Mouse (Mus musculus): ENCODE data around the gene Acpp. TPM values are rescaled to one million over a fixed set of nuclear protein-coding genes. Genes with fewer than 3 reads are reported as not detected.

Gene Acpp
- polyA plus RNA-seq, 1 experiment from 2014 or later, result 0.84 TPM

DNA sequence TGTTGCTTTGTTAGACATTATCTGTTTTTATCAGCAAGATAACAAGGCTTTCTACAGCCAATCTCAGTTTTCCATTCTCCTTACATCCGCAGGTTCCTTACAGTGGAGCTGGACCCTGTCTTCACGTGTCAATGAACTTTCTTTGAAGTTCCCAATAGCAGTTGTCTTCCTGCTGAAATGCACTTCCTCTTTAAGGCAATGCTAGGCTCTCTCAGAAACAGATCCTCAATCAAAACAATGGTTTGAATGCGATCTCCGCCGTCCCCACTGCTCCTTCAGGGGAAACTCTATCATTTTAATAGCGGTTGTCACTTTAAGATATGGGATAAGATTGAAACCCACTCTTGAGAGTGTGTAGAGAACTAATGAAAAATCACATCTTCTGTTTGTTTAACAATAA is 52.6 kb downstream of the Acpp start:
- Histone ChIP-seq H3K27ac (ENCODE audit: low read length) (no peak overlapping the region), H3K27me3 (replicated peaks; ENCODE audit: insufficient read depth, low read length) (no peaks in the 10 kb centered on the region), H3K9me3 (ENCODE audit: low read length) (no peaks in the 10 kb centered on the region), H3K9ac (replicated peaks; ENCODE audit: low read depth) (no peak overlapping the region), H3K4me1 (ENCODE audit: insufficient read depth, low read depth, low read length) (no peaks in the 10 kb centered on the region), H3K4me3 (ENCODE audit: low read depth, low read length) (no peak overlapping the region), H3K4me2 (replicated peaks; ENCODE audit: low read depth, low read length) (no peak overlapping the region), H3K36me3 (ENCODE audit: insufficient read depth, low read length) (no peaks in the 10 kb centered on the region)
- no peak for ATAC-seq
- WGBS, result 35% methylated on average over 6 of the region's 6 CpGs
- TF ChIP-seq EP300 (IDR thresholded peaks at IDR 0.05) (no peak), CTCF (IDR thresholded peaks at IDR 0.05) (no peak)
- DNase-seq (ENCODE audit: low spot score), result no peak

DNA sequence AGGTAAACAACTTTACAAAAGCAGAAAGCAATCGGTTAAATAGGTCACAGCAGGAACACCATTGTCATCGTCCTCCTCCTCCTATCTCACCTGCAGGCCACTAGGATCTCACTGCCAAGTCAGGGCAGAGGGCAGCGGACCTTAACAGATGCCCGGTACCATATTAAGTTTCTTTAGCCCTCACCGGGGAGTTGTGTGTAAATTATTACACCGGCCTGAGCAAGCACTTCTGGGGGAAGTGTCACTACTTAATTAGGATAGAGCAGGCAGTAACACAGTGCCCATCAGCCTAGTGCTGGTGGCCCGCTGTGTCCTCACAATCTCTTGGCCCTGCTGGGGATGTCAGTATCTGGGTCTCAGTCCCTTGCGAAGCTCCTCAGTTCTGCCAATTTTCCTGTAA is 55.0 kb downstream of the Acpp start:
- Histone ChIP-seq H3K4me3 (ENCODE audit: low read depth, low read length) (no peak overlapping the region), H3K9ac (replicated peaks; ENCODE audit: low read depth) (no peak overlapping the region), H3K36me3 (ENCODE audit: insufficient read depth, low read length) (no peaks in the 10 kb centered on the region), H3K27me3 (replicated peaks; ENCODE audit: insufficient read depth, low read length) (no peaks in the 10 kb centered on the region), H3K4me1 (ENCODE audit: insufficient read depth, low read depth, low read length) (no peaks in the 10 kb centered on the region), H3K27ac (ENCODE audit: low read length) (no peak overlapping the region), H3K4me2 (replicated peaks; ENCODE audit: low read depth, low read length) (no peak overlapping the region), H3K9me3 (ENCODE audit: low read length) (no peaks in the 10 kb centered on the region)
- TF ChIP-seq EP300 (IDR thresholded peaks at IDR 0.05), result no peak
- TF ChIP-seq CTCF (IDR thresholded peaks at IDR 0.05), result no peak
- DNase-seq (ENCODE audit: low spot score), result no peak
- ATAC-seq, result no peak
- WGBS, result 41% methylated on average over 8 of the region's 8 CpGs

DNA sequence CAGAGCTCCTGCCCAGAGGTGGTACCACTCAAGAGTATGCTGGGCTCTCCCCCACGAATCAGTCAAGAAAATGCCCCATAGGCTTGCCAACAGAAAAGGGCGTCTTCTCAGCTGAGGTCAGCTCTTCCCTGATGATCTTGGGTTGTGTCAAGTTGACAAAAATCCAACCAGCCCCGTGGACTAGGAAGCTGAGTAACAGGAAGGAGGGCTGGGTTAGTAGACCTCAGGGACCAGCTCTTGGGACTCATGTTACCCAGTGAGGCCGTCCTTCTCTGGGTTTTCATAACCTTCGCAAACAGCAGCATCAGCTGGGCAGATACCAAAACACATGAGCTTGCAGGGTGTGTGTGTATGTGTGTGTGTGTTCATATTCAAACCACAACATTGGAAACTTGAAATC is 55.8 kb downstream of the Acpp start:
- no peak overlapping the region for H3K27ac ChIP-seq (ENCODE audit: low read length)
- no peaks in the 10 kb centered on the region for H3K27me3 ChIP-seq (replicated peaks; ENCODE audit: insufficient read depth, low read length)
- TF ChIP-seq EP300 (IDR thresholded peaks at IDR 0.05), result no peak
- no peaks in the 10 kb centered on the region for H3K4me1 ChIP-seq (ENCODE audit: insufficient read depth, low read depth, low read length)
- no peak overlapping the region for H3K4me3 ChIP-seq (ENCODE audit: low read depth, low read length)
- WGBS, result 65% methylated on average over 5 of the region's 5 CpGs
- ATAC-seq (no peak), DNase-seq (ENCODE audit: low spot score) (no peak)
- H3K9me3 ChIP-seq (ENCODE audit: low read length), result no peaks in the 10 kb centered on the region
- no peaks in the 10 kb centered on the region for H3K36me3 ChIP-seq (ENCODE audit: insufficient read depth, low read length)
- H3K9ac ChIP-seq (replicated peaks; ENCODE audit: low read depth), result no peak overlapping the region
- H3K4me2 ChIP-seq (replicated peaks; ENCODE audit: low read depth, low read length), result no peak overlapping the region

DNA sequence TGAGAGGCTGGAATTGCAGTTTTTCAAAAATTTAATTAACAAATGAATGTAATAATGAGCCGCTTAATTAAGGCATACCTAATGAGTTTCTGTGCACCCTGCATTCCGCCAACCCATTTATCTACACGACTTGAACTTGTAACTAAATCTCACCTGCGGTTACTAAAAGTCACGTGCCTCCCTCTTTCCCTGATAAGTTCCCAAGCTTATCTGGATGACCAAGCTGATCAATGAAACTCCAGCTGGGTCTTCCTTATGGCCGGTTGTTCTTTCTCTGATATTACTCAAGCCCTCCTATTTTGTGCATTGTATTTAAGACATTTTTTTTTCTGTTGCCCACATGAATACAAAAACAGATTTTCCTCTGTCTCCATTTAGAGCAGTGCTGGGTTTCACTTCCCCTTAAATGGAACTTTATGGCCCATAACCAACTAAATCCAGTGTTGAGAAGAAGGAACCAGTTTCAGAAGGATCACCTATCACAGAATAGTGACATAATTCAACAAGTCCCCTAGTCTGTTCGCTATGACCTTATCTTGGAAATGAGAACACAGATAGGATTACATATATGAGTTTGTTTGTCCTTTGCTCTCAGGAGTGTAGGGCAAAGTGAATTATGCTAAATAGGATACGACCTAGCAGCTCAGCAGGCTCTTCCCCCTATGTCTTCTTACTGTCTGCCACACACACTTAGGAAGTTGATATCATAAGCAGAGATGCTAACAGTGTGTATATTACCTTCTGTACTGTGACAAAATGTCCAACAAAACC is 56.6 kb downstream of the Acpp start:
- WGBS, result 63% methylated on average over 8 of the region's 8 CpGs
- H3K9ac ChIP-seq (replicated peaks; ENCODE audit: low read depth), result no peak overlapping the region
- ATAC-seq, result no peak
- H3K36me3 ChIP-seq (ENCODE audit: insufficient read depth, low read length), result no peaks in the 10 kb centered on the region
- no peaks in the 10 kb centered on the region for H3K4me1 ChIP-seq (ENCODE audit: insufficient read depth, low read depth, low read length)
- TF ChIP-seq CTCF (IDR thresholded peaks at IDR 0.05) (no peak), EP300 (IDR thresholded peaks at IDR 0.05) (no peak)
- H3K27me3 ChIP-seq (replicated peaks; ENCODE audit: insufficient read depth, low read length), result no peaks in the 10 kb centered on the region
- H3K4me2 ChIP-seq (replicated peaks; ENCODE audit: low read depth, low read length), result no peak overlapping the region
- no peaks in the 10 kb centered on the region for H3K9me3 ChIP-seq (ENCODE audit: low read length)
- no peak overlapping the region for H3K27ac ChIP-seq (ENCODE audit: low read length)
- no peak overlapping the region for H3K4me3 ChIP-seq (ENCODE audit: low read depth, low read length)
- DNase-seq (ENCODE audit: low spot score), result peak; percentile 28

GRCm38 (mm10) chr9:104277528-104278162 is 59.9 kb downstream of the Acpp start:
- H3K4me3 ChIP-seq (ENCODE audit: low read depth, low read length), result no peak overlapping the region
- peak; percentile 41 for DNase-seq (ENCODE audit: low spot score)

GRCm38 (mm10) chr9:104275084-104275785 is 62.3 kb downstream of the Acpp start:
- ATAC-seq (no peak), DNase-seq (ENCODE audit: low spot score) (no peak)
- Histone ChIP-seq H3K4me3 (ENCODE audit: low read depth, low read length) (no peak overlapping the region), H3K27ac (ENCODE audit: low read length) (no peak overlapping the region), H3K4me1 (ENCODE audit: insufficient read depth, low read depth, low read length) (no peaks in the 10 kb centered on the region), H3K4me2 (replicated peaks; ENCODE audit: low read depth, low read length) (no peak overlapping the region), H3K27me3 (replicated peaks; ENCODE audit: insufficient read depth, low read length) (no peaks in the 10 kb centered on the region), H3K9ac (replicated peaks; ENCODE audit: low read depth) (no peak overlapping the region), H3K9me3 (ENCODE audit: low read length) (no peaks in the 10 kb centered on the region), H3K36me3 (ENCODE audit: insufficient read depth, low read length) (no peaks in the 10 kb centered on the region)
- TF ChIP-seq EP300 (IDR thresholded peaks at IDR 0.05) (no peak), CTCF (IDR thresholded peaks at IDR 0.05) (no peak)
- WGBS, result 65% methylated on average over 17 of the region's 17 CpGs

More at GRCm38 (mm10) chr9:104277528-104278162, 59.9 kb downstream of the Acpp start:
- Histone ChIP-seq H3K9me3 (ENCODE audit: low read length) (no peaks in the 10 kb centered on the region), H3K4me1 (ENCODE audit: insufficient read depth, low read depth, low read length) (no peaks in the 10 kb centered on the region), H3K27me3 (replicated peaks; ENCODE audit: insufficient read depth, low read length) (no peaks in the 10 kb centered on the region), H3K9ac (replicated peaks; ENCODE audit: low read depth) (no peak overlapping the region), H3K36me3 (ENCODE audit: insufficient read depth, low read length) (no peaks in the 10 kb centered on the region), H3K27ac (ENCODE audit: low read length) (no peak overlapping the region), H3K4me2 (replicated peaks; ENCODE audit: low read depth, low read length) (no peak overlapping the region)
- 17% methylated on average over 18 of the region's 18 CpGs for WGBS
- 0 out of 2 replicates have a peak, but pooled peaks have one; percentile 23 for ATAC-seq
- TF ChIP-seq EP300 (IDR thresholded peaks at IDR 0.05) (no peak), CTCF (IDR thresholded peaks at IDR 0.05) (peak; percentile 81)
